Mouse (Mus musculus) CH12.LX (cell line): ENCODE results near the gene Akap1. TPM values are rescaled to one million over a fixed set of nuclear protein-coding genes. Genes with fewer than 3 reads are reported as not detected.
"Not testable (repeated sequence)": the region's sequence is repeated elsewhere in the genome, so short reads cannot be mapped to it uniquely, and the experiment has no call there.

ENCODE experiments used
- DNase-seq: peaks from one replicate; pipeline ENCODE4 v3.0.0-alpha.2; 2013; ENCODE audit errors: extremely low read depth
- H3K27ac ChIP-seq: 2 replicates; pipeline ENCODE4 v1.5.1; 2012; ENCODE audit warnings: low read depth, mild to moderate bottlenecking, control low read depth, moderate library complexity; ENCODE audit not compliant: insufficient read depth
- H3K27me3 ChIP-seq: replicated peaks from 2 replicates; pipeline ENCODE3; 2012; ENCODE audit warnings: inconsistent platforms
- H3K36me3 ChIP-seq, 2 experiments: replicated peaks in 1 of 2; 2 replicates each; pipeline versions ENCODE3 to v1.6.1; 2012; ENCODE audit warnings: inconsistent platforms in 1 of 2, low read length in 1 of 2, mild to moderate bottlenecking in 1 of 2, mixed read lengths in 1 of 2, moderate library complexity in 1 of 2; ENCODE audit not compliant: control insufficient read depth in 1 of 2, insufficient read depth in 1 of 2
- H3K4me1 ChIP-seq, 2 experiments: 2 replicates each; pipeline ENCODE4 v1.6.1; 2012; ENCODE audit warnings: inconsistent platforms in 1 of 2, moderate library complexity in 1 of 2; ENCODE audit not compliant: insufficient read depth in 2 of 2, control insufficient read depth in 1 of 2
- H3K4me2 ChIP-seq: 2 replicates; pipeline ENCODE4 v1.6.1; 2012; ENCODE audit warnings: low read depth, mild to moderate bottlenecking, control low read depth; ENCODE audit not compliant: poor library complexity, insufficient read depth, severe bottlenecking
- H3K4me3 ChIP-seq, 3 experiments: fragments of 150-350 bp in 1 of 3; sonication (generic) in 1 of 3; replicated peaks in 1 of 3; 2 replicates each; pipeline versions ENCODE3 to v1.5.1; 2011 to 2012; ENCODE audit warnings: low read depth in 2 of 3, low read length in 2 of 3, mild to moderate bottlenecking in 2 of 3, moderate library complexity in 2 of 3, control low read depth in 1 of 3, improper control_type of control experiment in 1 of 3, inconsistent platforms in 1 of 3, mixed read lengths in 1 of 3; ENCODE audit not compliant: poor library complexity in 1 of 3
- H3K79me2 ChIP-seq: replicated peaks from 2 replicates; pipeline ENCODE4 v1.6.1; 2012; ENCODE audit warnings: mild to moderate bottlenecking, moderate library complexity; ENCODE audit not compliant: control insufficient read depth, poor library complexity, insufficient read depth, severe bottlenecking; ENCODE audit errors: extremely low read depth
- H3K9ac ChIP-seq: 2 replicates; pipeline ENCODE4 v1.6.1; 2012; ENCODE audit warnings: low read depth, mild to moderate bottlenecking, control low read depth, moderate library complexity; ENCODE audit not compliant: insufficient read depth
- H3K9me3 ChIP-seq: replicated peaks from 2 replicates; pipeline ENCODE3; 2012; ENCODE audit warnings: low read length, inconsistent platforms, mixed read lengths
- dilution Hi-C: fragments of 300-500 bp; cut with MboI; formaldehyde crosslinking; loops from 2 replicates; pipeline ENCODE4 v1.14.3; 2020; ENCODE audit warnings: low sequenced_read_pairs; ENCODE audit not compliant: extremely low pct_unique_long_range_greater_than_20kb, extremely low pct_ligation_motif_present
- in situ Hi-C: fragments of 300-500 bp; cut with MboI; formaldehyde crosslinking; loops from 3 replicates; pipeline ENCODE4 v1.14.3; 2019; ENCODE audit warnings: low sequenced_read_pairs, low pct_ligation_motif_present, low pct_unique_long_range_greater_than_20kb, mixed read lengths
- polyA plus RNA-seq: library from polyadenylated mRNA; unstranded; fragments of >175 nt; gene quantifications from 2 replicates; pipeline ENCODE4 v1.2.1, GENCODE M21; 2012; ENCODE audit warnings: low read depth; ENCODE audit not compliant: insufficient read length
- total RNA-seq, 2 experiments: library from RNA; depleted of rRNA; stranded (reverse); fragments of 300-350 nt in 1 of 2; fragments of >200 nt in 1 of 2; gene quantifications; 2 replicates each; pipeline ENCODE4 v1.2.3; 2012 to 2014

Akap1 gene
- total and polyA plus RNA-seq, 3 experiments = 46.4 to 54.8 (median 51.6) TPM

- H3K79me2 ChIP-seq, H3K36me3 ChIP-seq, H3K9me3 ChIP-seq, H3K4me1 ChIP-seq, H3K4me2 ChIP-seq, in situ Hi-C loops, DNase-seq, dilution Hi-C loops, H3K27me3 ChIP-seq, H3K4me3 ChIP-seq, H3K9ac ChIP-seq, H3K27ac ChIP-seq: not testable (repeated sequence)
These were observed 30.8 kb upstream of the Akap1 start for GRCm38 (mm10) chr11:88895235-88895634.

- dilution Hi-C loops, H3K9me3 ChIP-seq, H3K27ac ChIP-seq, H3K79me2 ChIP-seq, H3K27me3 ChIP-seq, DNase-seq, H3K4me1 ChIP-seq, H3K36me3 ChIP-seq, H3K4me2 ChIP-seq, in situ Hi-C loops, H3K4me3 ChIP-seq, H3K9ac ChIP-seq: not testable (repeated sequence)
These were observed 29.9 kb upstream of the Akap1 start for GRCm38 (mm10) chr11:88894279-88894678.

DNA sequence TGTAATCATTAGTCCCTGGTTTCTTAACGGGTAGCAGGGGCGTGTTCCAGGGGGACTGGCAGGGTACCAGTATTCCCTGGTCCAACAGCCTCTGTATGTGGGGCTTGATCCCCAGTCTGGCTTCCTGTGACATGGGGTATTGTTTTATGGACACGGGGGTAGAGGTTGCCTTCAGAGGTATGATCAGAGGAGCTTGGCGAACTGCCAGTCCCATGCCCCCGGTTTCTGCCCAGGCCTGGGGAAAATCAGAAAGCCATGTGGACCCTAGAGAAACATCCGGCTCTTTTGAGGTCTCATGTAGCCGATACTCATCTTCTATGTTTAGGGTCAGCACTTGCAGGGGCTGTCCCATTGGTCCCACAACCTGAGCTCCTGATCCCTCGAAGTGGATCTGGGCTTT is 29.1 kb upstream of the Akap1 start:
- H3K9me3 ChIP-seq, H3K79me2 ChIP-seq, H3K4me1 ChIP-seq, H3K27me3 ChIP-seq, in situ Hi-C loops, H3K4me2 ChIP-seq, H3K9ac ChIP-seq, H3K27ac ChIP-seq, DNase-seq, H3K4me3 ChIP-seq, dilution Hi-C loops, H3K36me3 ChIP-seq: not testable (repeated sequence)

- H3K4me2 ChIP-seq, in situ Hi-C loops: not testable (repeated sequence)
These were observed 28.4 kb upstream of the Akap1 start for GRCm38 (mm10) chr11:88892789-88893188.

DNA sequence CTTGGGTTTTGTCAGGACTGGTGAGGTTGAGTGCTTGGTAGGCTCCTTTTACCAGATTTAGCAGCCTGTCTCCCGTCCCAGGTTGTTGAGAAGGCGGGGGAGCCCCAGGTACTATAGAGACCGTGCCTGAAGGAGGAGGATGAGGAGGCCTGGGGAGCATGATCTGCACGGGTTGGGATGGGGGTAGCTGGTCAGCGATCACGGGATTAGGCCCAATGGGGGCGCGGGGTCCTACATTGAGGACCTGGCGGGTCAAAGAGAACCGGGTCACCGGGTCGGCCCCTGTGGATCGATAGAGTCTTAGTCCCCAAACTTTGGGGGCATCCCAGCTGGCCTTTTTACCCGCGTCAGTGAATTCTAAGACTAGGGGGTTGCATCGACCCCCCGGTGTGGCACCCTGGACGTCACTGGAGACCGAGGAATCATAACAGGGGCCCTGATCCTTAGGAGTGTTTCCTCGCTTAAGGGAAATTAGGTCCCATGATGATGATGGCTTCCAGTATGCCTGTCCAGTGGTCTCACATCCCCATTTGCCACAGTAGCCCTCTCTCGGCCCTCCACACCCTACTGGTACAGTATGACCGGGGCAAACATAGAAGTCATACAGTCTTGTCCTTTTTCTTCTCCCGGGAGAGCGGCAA is 27.7 kb upstream of the Akap1 start:
- H3K36me3 ChIP-seq, H3K4me2 ChIP-seq, H3K27ac ChIP-seq, DNase-seq, H3K4me1 ChIP-seq, H3K27me3 ChIP-seq, H3K9me3 ChIP-seq, dilution Hi-C loops, H3K79me2 ChIP-seq, H3K4me3 ChIP-seq, H3K9ac ChIP-seq, in situ Hi-C loops: not testable (repeated sequence)

More at GRCm38 (mm10) chr11:88892789-88893188, 28.4 kb upstream of the Akap1 start:
- H3K27me3 ChIP-seq, H3K79me2 ChIP-seq, H3K9ac ChIP-seq, H3K36me3 ChIP-seq, dilution Hi-C loops, H3K4me1 ChIP-seq, DNase-seq, H3K27ac ChIP-seq, H3K9me3 ChIP-seq, H3K4me3 ChIP-seq: not testable (repeated sequence)

DNA sequence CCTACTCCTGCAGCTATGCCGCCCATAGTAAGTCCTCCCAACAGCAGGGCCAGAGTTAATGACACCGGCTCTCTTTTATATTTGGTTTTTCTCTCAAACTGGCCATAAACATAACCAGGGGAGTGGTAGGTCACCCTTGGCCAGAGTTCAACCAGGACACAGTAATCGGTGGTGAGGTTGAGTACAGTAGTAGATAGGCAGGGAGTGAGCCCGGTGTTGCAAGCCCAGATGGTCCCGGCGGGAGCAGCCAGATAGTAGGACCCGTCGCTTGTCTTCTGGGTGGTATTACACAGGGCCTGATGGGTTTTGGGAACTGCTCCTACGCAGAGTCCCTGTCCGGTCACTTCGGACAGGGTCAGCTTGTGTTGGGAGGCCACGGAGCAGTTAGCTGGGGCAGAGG is 27.1 kb upstream of the Akap1 start:
- H3K9ac ChIP-seq, H3K9me3 ChIP-seq, H3K27ac ChIP-seq, DNase-seq, H3K4me1 ChIP-seq, H3K79me2 ChIP-seq, H3K36me3 ChIP-seq, H3K4me2 ChIP-seq, H3K4me3 ChIP-seq, dilution Hi-C loops, in situ Hi-C loops, H3K27me3 ChIP-seq: not testable (repeated sequence)
